Mouse (Mus musculus) layer of hippocampus, adult 9-10 months (tissue): ENCODE results near the gene Clps.

Experiments used
- DNase-seq: peaks from one replicate; pipeline ENCODE4 v3.0.0; 2022; ENCODE audit warnings: low spot score

Clps gene

GRCm38 (mm10) chr17:28553040-28553793 is 7.3 kb downstream of the Clps start:
- peak; percentile 50 for DNase-seq

GRCm38 (mm10) chr17:28549111-28549510 is 11.5 kb downstream of the Clps start, which contains the start of gene Clpsl2:
TSS of gene Clpsl2 (plus strand) at chr17:28549411.
- no peak for DNase-seq

- no peak for DNase-seq
These were observed 12.0 kb downstream of the Clps start for GRCm38 (mm10) chr17:28548550-28548949.

GRCm38 (mm10) chr17:28546925-28547324 is 13.6 kb downstream of the Clps start:
- DNase-seq: no peak

- DNase-seq: no peak
These were observed 22.7 kb downstream of the Clps start for GRCm38 (mm10) chr17:28537881-28538280.

GRCm38 (mm10) chr17:28533327-28533726 is 27.2 kb downstream of the Clps start:
- DNase-seq: no peak

- DNase-seq: no peak
These were observed 28.0 kb downstream of the Clps start for GRCm38 (mm10) chr17:28532557-28532956.

GRCm38 (mm10) chr17:28531946-28532345 is 28.6 kb downstream of the Clps start:
- no peak for DNase-seq

- no peak for DNase-seq
These were observed 30.1 kb downstream of the Clps start, which contains the start of gene Armc12 for GRCm38 (mm10) chr17:28530506-28530905. TSS of gene Armc12 (plus strand) at chr17:28530806.

- DNase-seq: no peak
These were observed 31.4 kb downstream of the Clps start for GRCm38 (mm10) chr17:28529116-28529515.

GRCm38 (mm10) chr17:28528043-28528351 is 32.6 kb downstream of the Clps start:
- DNase-seq: peak; percentile 85

- DNase-seq: no peak
These were observed 33.2 kb downstream of the Clps start for GRCm38 (mm10) chr17:28527184-28528042.

- DNase-seq: no peak
These were observed 35.6 kb downstream of the Clps start for GRCm38 (mm10) chr17:28524831-28525430.

GRCm38 (mm10) chr17:28524009-28524695 is 36.4 kb downstream of the Clps start:
- no peak for DNase-seq

GRCm38 (mm10) chr17:28523355-28524008 is 37.1 kb downstream of the Clps start:
- DNase-seq: no peak

GRCm38 (mm10) chr17:28522623-28523354 is 37.8 kb downstream of the Clps start:
- DNase-seq: peak; percentile 79

- DNase-seq: no peak
These were observed 38.6 kb downstream of the Clps start for GRCm38 (mm10) chr17:28521920-28522319.

GRCm38 (mm10) chr17:28521071-28521726 is 39.4 kb downstream of the Clps start:
- DNase-seq: no peak

- no peak for DNase-seq
These were observed 40.0 kb downstream of the Clps start for GRCm38 (mm10) chr17:28520561-28520960.

GRCm38 (mm10) chr17:28519827-28520226 is 40.7 kb downstream of the Clps start:
- no peak for DNase-seq
